Mouse (Mus musculus): ENCODE results near the gene F930015N05Rik. TPM values are rescaled to one million over a fixed set of nuclear protein-coding genes. Genes with fewer than 3 reads are reported as not detected.

F930015N05Rik gene
- 1 to 10 TPM in 1 of 4 experiments, under 1 TPM in 3; 0.29 to 1.0 (median 0.64) TPM for total RNA-seq (2022)

DNA sequence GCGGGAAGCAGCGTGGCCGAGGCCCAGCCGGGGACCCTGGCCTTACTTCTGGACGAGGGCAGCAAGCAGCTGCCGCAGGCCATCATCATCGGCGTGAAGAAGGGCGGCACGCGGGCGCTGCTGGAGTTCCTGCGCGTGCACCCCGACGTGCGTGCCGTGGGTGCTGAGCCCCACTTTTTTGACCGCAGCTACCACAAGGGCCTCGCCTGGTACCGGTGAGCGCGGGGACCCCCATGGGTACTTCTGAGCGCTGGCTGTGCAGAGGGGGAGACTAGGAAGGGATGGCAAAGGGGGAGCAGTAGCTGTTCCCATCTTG is at the start of gene F930015N05Rik:
Gene F930015N05Rik, minus strand, starts transcription at position 242 of the 316 bp plus-strand sequence.
- DNase-seq (ENCODE audit: low spot score in 2 of 2) = no peak

DNA sequence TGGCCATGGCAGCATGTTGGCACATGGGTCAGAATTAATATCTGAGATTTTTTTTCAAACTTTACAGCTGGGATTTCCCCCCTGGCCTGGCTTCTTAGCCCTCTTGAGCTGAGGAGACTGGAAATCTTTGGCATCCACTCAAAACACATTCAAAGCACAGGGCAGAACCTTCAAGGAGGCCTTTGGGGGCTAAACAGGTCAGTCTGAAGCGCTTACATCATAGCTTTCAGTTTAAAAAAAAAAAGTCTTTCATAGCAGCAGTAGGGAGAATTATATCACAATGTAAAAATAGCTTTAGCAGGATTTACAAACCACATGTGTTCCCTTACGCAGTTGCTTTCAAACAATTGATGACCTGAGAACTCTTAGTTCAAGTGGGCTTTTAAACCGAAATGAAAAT is 45.0 kb upstream of the F930015N05Rik start:
- no peak for DNase-seq (ENCODE audit: low spot score in 2 of 2)

DNA sequence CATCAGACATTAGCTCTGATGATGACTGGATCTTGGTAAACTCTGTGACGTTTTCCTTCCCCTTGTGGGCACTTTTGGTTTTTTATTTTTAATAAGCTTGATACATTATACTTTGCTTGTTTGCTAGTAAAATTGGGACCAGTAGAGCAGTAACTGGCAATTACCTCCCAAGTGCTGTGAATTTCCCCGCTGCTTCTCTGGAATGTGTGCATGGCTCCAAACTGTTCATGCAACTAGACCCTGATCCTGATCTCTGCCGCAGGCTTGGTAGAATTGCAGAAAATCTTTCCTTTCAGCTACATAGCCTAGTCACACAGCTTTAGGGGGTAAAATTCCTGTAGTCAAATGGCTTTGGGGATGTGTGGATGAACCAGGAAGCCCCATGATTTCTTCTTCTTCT is 37.2 kb upstream of the F930015N05Rik start:
- no peak for DNase-seq (ENCODE audit: low spot score in 2 of 2)

- no peak for DNase-seq (ENCODE audit: low spot score in 2 of 2)
Observed at GRCm38 (mm10) chr11:64470689-64471088, 34.2 kb upstream of the F930015N05Rik start.

GRCm38 (mm10) chr11:64468737-64469136 is 32.3 kb upstream of the F930015N05Rik start:
- DNase-seq (ENCODE audit: low spot score in 2 of 2) = no peak

DNA sequence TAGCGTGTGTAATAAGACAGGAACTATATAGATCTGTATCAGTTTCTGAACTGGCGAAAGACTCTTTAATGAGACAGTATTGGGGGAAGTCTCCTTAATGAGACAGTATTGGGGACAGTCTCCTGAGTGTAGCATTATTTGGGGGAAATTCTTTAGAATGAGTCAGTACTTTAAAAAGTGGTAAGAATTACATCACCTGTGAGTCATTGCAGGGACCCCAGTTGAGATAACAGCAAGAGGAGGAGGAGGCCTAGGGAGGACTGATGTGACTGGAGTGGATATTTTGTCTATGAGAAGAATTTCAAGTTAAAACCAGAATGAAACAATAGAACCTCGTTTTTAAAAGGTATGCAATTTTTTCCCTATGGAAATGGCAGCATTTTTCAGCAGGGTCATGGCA is 25.3 kb upstream of the F930015N05Rik start:
- no peak for DNase-seq (ENCODE audit: low spot score in 2 of 2)

- no peak for DNase-seq (ENCODE audit: low spot score in 2 of 2)
Observed at GRCm38 (mm10) chr11:64448586-64449315, 12.3 kb upstream of the F930015N05Rik start.

- DNase-seq (ENCODE audit: low spot score in 2 of 2) = no peak
Observed at GRCm38 (mm10) chr11:64445227-64445626, 8.8 kb upstream of the F930015N05Rik start.

GRCm38 (mm10) chr11:64442701-64443100 is 6.2 kb upstream of the F930015N05Rik start:
- DNase-seq (ENCODE audit: low spot score in 2 of 2) = no peak

GRCm38 (mm10) chr11:64442119-64442518 is 5.7 kb upstream of the F930015N05Rik start:
- DNase-seq (ENCODE audit: low spot score in 2 of 2) = peak; percentile 9 to 13

DNA sequence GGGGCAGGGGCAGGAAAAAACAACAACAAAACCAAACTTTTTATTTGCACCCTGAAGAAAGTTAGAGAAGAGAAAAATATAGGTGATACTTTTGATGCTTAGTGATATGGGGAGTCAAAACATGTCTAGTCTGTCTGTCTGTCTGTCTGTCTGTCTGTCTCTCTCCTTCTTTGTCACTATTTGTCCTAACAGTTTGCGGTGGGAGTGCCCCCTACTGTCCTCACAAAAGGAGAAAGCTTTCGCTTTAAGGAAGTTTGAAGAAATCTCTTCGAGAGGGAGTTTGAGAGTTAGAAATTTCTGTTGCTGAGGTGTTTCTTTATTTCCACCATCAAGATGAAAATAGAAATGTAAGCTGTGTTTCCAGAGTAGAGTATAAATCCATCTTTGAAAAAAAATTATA is 2.5 kb upstream of the F930015N05Rik start:
- no peak for DNase-seq (ENCODE audit: low spot score in 2 of 2)

GRCm38 (mm10) chr11:64437721-64438120 is 1.3 kb upstream of the F930015N05Rik start:
- DNase-seq (ENCODE audit: low spot score in 2 of 2) = no peak

DNA sequence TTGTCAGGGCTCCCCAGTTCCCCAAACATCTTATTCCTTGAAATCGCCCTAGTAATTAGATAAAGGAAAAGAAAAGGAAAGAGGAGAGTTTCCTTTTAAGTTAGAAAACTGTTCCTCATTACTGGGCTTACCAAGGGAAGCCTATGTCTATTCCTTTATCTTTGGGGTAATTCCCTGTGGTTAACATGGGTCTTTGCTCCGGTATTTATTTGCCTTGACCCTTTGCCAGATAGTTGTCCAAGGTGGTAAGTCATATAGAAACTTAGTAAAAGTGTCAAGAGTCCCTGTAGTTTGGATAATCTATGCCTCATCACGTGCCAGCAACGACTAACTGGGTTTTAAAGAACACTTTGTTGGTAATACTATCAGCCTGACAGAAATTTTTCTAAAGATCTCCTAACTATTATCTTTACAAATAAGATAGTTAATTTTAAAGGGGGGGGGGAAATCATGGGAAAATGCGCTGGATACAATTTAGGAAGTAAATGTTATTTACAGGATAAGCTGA is 392 bp upstream of the F930015N05Rik start:
- no peak for DNase-seq (ENCODE audit: low spot score in 2 of 2)

GRCm38 (mm10) chr11:64435546-64436411 is 674 bp downstream of the F930015N05Rik start:
- DNase-seq (ENCODE audit: low spot score in 2 of 2) = peak in 1 of 2 experiments; percentile 7

DNA sequence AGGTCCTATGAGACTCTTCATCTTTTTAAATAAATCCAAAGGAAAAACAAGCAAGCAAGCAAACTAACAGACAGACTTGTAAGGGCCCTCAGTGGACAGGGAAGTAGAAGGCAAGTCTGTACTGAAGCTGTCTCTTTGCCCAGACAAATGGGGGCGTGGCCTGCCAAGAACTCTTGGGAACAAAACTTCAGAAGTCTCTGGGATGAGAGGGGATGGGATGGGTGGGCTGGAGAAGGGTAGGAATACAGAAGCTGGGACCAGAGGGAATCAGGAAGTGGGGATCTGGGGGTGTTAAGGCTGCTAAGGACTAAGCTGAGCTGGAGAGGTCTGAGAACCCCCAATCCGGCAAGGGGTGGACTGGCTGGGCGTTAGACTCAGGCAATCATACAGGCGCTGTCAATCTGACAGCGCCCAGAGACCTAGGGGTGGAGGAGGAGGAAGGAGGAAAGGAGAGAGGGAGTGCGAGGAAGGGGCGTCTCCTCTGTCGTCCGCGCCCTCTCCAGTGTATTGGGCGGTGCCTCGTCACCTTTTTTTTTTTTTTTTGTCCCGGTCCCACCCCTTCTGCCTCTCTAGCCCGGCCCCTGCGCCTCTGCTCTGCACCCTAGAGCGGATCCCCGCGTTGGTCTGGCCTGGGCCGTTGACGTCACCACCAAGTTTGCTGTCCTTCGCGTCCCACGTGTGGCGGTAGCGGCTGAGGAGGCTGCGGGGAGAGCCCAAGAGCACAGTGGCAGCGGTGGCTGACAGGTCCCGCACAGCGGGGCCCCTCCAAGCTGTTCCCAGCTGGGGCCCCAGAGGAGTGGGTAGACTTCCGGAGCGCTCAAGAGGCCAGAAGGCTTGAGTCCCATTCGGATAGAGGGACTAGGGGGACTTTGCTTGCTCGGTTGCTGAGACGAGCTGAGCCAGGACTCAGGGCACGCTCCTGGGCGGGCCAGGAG is 1.6 kb downstream of the F930015N05Rik start, which contains the start of gene Hs3st3a1:
Gene Hs3st3a1, plus strand, starts transcription at position 722 of the 935 bp plus-strand sequence.
- DNase-seq (ENCODE audit: low spot score in 2 of 2) = no peak

DNA sequence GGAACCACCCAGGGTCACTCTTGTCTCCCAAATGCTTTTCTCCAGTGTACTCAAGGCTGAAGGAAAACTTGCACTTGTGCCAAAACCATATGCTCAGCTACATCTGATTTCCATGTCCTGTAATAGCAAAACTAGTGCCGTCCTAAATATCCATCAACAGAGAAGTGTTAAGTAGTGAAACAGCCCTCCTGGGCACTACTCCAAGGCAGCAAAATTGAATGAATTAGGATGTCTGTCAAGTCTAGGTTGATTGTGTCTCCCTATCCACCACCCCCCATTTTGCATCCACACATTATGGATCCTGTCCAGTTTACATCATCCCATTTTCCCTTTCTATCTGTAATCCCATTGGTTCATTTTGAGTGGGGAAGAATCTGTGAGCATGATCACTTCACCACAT is 17.5 kb downstream of the F930015N05Rik start:
- DNase-seq (ENCODE audit: low spot score in 2 of 2) = no peak

- DNase-seq (ENCODE audit: low spot score in 2 of 2) = no peak
Observed at GRCm38 (mm10) chr11:64400534-64401093, 35.8 kb downstream of the F930015N05Rik start.

DNA sequence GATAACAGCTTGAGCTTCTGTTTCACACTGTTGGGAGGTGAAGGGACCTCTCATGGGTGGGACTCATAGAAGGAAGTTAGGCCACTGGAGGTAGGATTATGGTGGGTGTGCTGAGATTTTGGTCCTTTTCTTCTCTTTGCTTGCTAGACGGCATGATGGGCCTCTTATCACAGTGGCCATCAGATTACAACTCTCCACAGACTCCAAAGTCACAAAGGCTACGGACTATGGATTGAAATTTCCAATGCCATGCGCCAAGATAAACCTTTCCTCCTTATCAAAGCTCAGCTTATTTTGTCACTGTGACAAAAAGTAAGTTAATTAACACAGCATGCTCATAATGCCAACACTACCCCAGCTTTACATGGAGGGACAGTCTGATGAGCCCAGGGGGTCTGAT is 38.8 kb downstream of the F930015N05Rik start:
- DNase-seq (ENCODE audit: low spot score in 2 of 2) = no peak

DNA sequence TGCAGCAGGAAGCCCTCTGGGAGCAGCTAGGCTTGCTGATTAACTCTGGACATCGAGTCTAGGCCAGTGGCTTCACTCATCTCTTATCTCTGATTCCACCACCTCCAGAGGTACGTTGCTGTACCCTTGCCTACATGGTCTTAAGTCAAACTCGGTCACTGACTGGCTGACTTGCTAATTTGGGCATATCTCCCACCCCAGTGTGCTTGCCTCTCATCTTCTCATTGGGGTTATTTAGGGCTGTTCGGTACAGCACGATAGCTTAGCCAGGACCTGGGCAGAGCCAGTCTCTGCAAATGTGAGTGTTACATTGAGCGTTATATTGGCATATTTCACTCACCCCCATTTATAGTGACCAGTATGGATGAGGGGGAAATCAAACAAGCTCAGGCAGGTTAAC is 39.5 kb downstream of the F930015N05Rik start:
- no peak for DNase-seq (ENCODE audit: low spot score in 2 of 2)

DNA sequence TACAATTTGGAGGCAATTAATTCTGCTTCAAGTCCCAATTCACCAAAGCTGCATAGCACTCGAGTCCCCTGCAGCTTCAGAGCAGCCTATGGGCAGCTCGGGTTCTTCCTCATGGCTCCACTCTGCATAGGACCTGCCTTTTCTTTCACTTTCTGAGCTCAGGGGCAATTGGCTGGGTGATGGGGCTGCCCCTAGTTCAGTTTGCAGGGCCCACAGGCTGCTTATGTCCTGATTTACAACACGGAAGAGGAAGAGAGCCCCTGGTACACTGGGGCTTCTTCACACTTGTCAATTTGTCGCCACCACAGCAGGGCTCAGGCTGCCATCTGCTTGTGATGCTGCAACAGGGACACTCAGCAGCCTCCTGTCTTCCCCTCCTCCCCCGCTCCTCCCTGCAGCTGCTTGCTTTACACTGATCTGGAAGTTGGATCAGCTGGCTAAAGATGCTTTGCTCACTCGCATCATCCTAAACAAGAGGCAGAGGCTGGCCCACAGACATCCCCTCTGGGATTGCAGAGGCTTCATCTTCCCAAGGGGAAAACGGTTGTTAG is 40.0 kb downstream of the F930015N05Rik start:
- DNase-seq (ENCODE audit: low spot score in 2 of 2) = peak; percentile 67

GRCm38 (mm10) chr11:64386333-64386732 is 50.1 kb downstream of the F930015N05Rik start:
- DNase-seq (ENCODE audit: low spot score in 2 of 2) = no peak

Data from layer of hippocampus, adult 8-10 months (tissue).